Mouse (Mus musculus): Measurements from ENCODE around the gene Kirrel3.

GRCm38 (mm10) chr9:34448467-34448866, 37.2 kb upstream of the Kirrel3 start:
- no peak for TF ChIP-seq GATA1 (IDR thresholded peaks at IDR 0.05; ENCODE audit: borderline replicate concordance, low read length)
- no peak for TF ChIP-seq FLI1 (IDR thresholded peaks at IDR 0.05; ENCODE audit: low read length)

All from megakaryocyte, embryonic 14.5 days (primary cell).